Mouse (Mus musculus) left cerebral cortex, adult 8-10 months (tissue): Measurements from ENCODE around the gene Rln1. TPM values are rescaled to one million over a fixed set of nuclear protein-coding genes. Genes with fewer than 3 reads are reported as not detected.

Source experiments
- DNase-seq, 2 experiments: peaks; one replicate each; pipeline ENCODE4 v3.0.0; 2022; ENCODE audit warnings: low spot score in 2 of 2
- total RNA-seq, 4 experiments: library from RNA; stranded (reverse); gene quantifications; 2 replicates each; pipeline ENCODE4 v1.2.4; 2022

Rln1 gene
- total RNA-seq, 4 experiments from 2014 or later, result 0.40 to 3.3 (median 1.4) TPM

GRCm38 (mm10) chr19:29296166-29296565, 38.3 kb downstream of the Rln1 start:
- no peak for DNase-seq

GRCm38 (mm10) chr19:29294756-29295155, 39.7 kb downstream of the Rln1 start:
- no peak for DNase-seq

GRCm38 (mm10) chr19:29292546-29292945, 41.9 kb downstream of the Rln1 start:
- no peak for DNase-seq

GRCm38 (mm10) chr19:29291532-29291931, 42.9 kb downstream of the Rln1 start:
- DNase-seq, result no peak

GRCm38 (mm10) chr19:29287863-29288262, 46.6 kb downstream of the Rln1 start:
- no peak for DNase-seq

- DNase-seq, result no peak
Observed at GRCm38 (mm10) chr19:29285451-29285869, 49.0 kb downstream of the Rln1 start.

Other genes with a start within 250 kb of the Rln1 start
- gene Rcl1, start 233.3 kb downstream of the Rln1 start, total RNA-seq, result 10 to 100 TPM; 17.8 to 21.1 (median 19.4) TPM
- 10 to 100 TPM; 34.2 to 39.8 (median 35.1) TPM for gene Jak2, start 82.8 kb downstream of the Rln1 start, total RNA-seq
- 1 to 10 TPM in 1 of 4 experiments, under 1 TPM in 1, not detected in 2; 0.57 to 1.4 TPM for gene Insl6, start 9.3 kb downstream of the Rln1 start, total RNA-seq
- 10 to 100 TPM; 22.4 to 36.2 (median 26.7) TPM for gene Plgrkt, start 32.7 kb upstream of the Rln1 start, total RNA-seq
- gene Cd274, start 32.8 kb upstream of the Rln1 start, total RNA-seq, result 1 to 10 TPM; 1.6 to 3.4 (median 2.2) TPM
- under 1 TPM in 2 of 4 experiments, not detected in 2; 0.22 to 0.30 TPM for gene Pdcd1lg2, start 76.2 kb upstream of the Rln1 start, total RNA-seq
- 10 to 100 TPM; 31.5 to 38.2 (median 33.7) TPM for gene Ric1, start 187.6 kb upstream of the Rln1 start, total RNA-seq